Mouse (Mus musculus): Measurements from ENCODE around the gene Snrpa. TPM values are rescaled to one million over a fixed set of nuclear protein-coding genes. Genes with fewer than 3 reads are reported as not detected.

Gene Snrpa
- polyA plus RNA-seq, 1 experiment = 34.3 TPM

DNA sequence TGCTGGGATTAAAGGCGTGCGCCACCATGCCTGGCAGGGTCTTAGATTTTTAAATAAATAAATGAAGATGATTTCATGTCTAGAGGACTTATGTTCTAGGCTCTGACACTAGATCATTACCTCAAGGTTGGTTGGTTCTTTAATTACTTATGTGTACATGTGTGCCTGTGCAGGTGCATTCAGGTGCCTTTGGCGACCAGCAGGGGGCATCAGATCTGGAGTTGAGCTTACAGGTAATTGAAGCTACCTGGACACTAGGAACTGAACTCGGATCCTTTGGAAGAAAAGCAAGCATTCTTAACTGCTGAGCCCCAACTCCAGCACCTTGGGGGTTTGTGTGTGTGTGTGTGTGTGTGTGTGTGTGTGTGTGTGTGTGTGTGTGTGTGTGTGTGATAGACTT is 34.7 kb upstream of the Snrpa start:
- Histone ChIP-seq H3K4me1 (ENCODE audit: control insufficient read depth) (peaks cover 57% of the 10 kb centered on the region), H3K36me3 (ENCODE audit: control insufficient read depth) (no peaks in the 10 kb centered on the region), H3K27me3 (ENCODE audit: control insufficient read depth) (no peaks in the 10 kb centered on the region), H3K9me3 (ENCODE audit: control insufficient read depth, low read length) (no peaks in the 10 kb centered on the region), H3K4me3 (replicated peaks) (no peak overlapping the region)
- TF ChIP-seq GATA1 (IDR thresholded peaks at IDR 0.05; ENCODE audit: low read length) (no peak), TAL1 (IDR thresholded peaks at IDR 0.05; ENCODE audit: low read length) (no peak)

GRCm38 (mm10) chr7:27228865-27229264 is 32.8 kb upstream of the Snrpa start:
- peak overlapping the region; percentile 87 for H3K4me3 ChIP-seq (replicated peaks)
- peaks cover 75% of the 10 kb centered on the region for H3K4me1 ChIP-seq (ENCODE audit: control insufficient read depth)
- TF ChIP-seq TAL1 (IDR thresholded peaks at IDR 0.05; ENCODE audit: low read length) = no peak
- no peak for TF ChIP-seq GATA1 (IDR thresholded peaks at IDR 0.05; ENCODE audit: low read length)
- no peaks in the 10 kb centered on the region for H3K9me3 ChIP-seq (ENCODE audit: control insufficient read depth, low read length)
- no peaks in the 10 kb centered on the region for H3K27me3 ChIP-seq (ENCODE audit: control insufficient read depth)
- H3K36me3 ChIP-seq (ENCODE audit: control insufficient read depth) = peaks cover 6% of the 10 kb centered on the region

- H3K4me1 ChIP-seq (ENCODE audit: control insufficient read depth) = peaks cover 75% of the 10 kb centered on the region
- H3K9me3 ChIP-seq (ENCODE audit: control insufficient read depth, low read length) = no peaks in the 10 kb centered on the region
- TF ChIP-seq GATA1 (IDR thresholded peaks at IDR 0.05; ENCODE audit: low read length) (no peak), TAL1 (IDR thresholded peaks at IDR 0.05; ENCODE audit: low read length) (no peak)
- peak within 1 kb of the TSS; percentile 87 for H3K4me3 ChIP-seq (replicated peaks)
- no peaks in the 10 kb centered on the region for H3K27me3 ChIP-seq (ENCODE audit: control insufficient read depth)
- peaks cover 6% of the 10 kb centered on the region for H3K36me3 ChIP-seq (ENCODE audit: control insufficient read depth)
These were observed 32.3 kb upstream of the Snrpa start, which contains the start of gene Itpkc for GRCm38 (mm10) chr7:27228281-27228821. Gene Itpkc, minus strand, starts transcription at chr7:27228661.

GRCm38 (mm10) chr7:27227676-27228075 is 31.6 kb upstream of the Snrpa start:
- Histone ChIP-seq H3K9me3 (ENCODE audit: control insufficient read depth, low read length) (no peaks in the 10 kb centered on the region), H3K4me1 (ENCODE audit: control insufficient read depth) (peaks cover 77% of the 10 kb centered on the region), H3K4me3 (replicated peaks) (peak overlapping the region; percentile 87), H3K36me3 (ENCODE audit: control insufficient read depth) (peaks cover 6% of the 10 kb centered on the region), H3K27me3 (ENCODE audit: control insufficient read depth) (no peaks in the 10 kb centered on the region)
- TF ChIP-seq GATA1 (IDR thresholded peaks at IDR 0.05; ENCODE audit: low read length) (no peak), TAL1 (IDR thresholded peaks at IDR 0.05; ENCODE audit: low read length) (no peak)

DNA sequence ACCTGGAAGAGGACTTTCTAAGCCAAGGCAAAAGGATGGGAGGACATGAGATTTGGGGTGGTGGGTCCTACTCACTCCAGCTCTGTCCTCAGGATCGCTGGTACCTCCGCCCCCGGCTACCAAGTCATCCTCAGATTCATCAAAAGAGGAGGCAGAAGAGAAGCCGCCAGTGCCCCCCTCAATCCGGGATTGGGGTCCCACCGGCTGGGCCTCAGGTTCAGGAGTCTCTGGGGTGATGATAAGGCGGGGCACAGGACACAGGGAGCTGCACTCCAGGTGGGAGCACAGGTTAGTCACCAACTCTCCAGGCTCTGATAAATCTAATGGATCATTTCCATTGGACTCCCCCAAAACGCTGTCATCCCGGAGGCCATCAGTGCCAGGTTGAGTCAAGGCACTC is 31.2 kb upstream of the Snrpa start:
- peaks cover 6% of the 10 kb centered on the region for H3K36me3 ChIP-seq (ENCODE audit: control insufficient read depth)
- H3K27me3 ChIP-seq (ENCODE audit: control insufficient read depth) = no peaks in the 10 kb centered on the region
- TF ChIP-seq GATA1 (IDR thresholded peaks at IDR 0.05; ENCODE audit: low read length) = no peak
- no peak for TF ChIP-seq TAL1 (IDR thresholded peaks at IDR 0.05; ENCODE audit: low read length)
- no peaks in the 10 kb centered on the region for H3K9me3 ChIP-seq (ENCODE audit: control insufficient read depth, low read length)
- peaks cover 77% of the 10 kb centered on the region for H3K4me1 ChIP-seq (ENCODE audit: control insufficient read depth)
- H3K4me3 ChIP-seq (replicated peaks) = peak overlapping the region; percentile 87

DNA sequence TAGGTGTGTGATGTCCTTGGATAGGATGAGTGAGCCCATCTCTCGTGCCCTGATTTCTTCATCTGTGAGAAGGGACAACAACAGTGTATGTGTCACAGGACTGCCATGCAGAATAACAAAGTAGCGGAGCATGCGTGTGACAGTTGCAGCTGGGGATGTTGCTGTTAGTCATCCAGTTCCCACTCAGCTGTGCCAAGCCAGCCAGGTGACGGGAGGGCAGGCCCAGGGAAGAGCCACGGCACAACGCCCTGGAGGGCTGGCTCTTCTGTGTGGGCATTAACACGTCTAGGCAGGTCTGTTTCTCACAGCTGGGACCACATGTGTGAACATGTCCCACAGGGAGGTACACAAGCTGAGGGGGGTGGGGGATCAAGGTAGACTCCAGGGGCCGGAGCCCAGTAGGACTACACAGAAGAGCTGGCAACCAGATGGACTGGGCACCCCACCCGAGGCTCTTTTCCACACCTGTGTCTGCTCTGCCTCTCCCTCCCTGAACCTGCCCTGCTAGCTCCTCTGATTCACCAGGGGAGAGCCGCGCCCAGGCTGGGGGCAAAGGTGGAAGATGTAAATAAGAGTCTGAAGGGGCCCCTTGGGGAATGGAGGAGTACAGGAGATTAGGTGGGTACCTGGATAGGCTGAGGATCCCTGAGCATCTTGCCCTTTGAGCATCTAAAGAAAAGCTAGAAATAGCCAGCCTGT is 29.0 kb upstream of the Snrpa start:
- H3K27me3 ChIP-seq (ENCODE audit: control insufficient read depth) = no peaks in the 10 kb centered on the region
- no peak overlapping the region for H3K4me3 ChIP-seq (replicated peaks)
- no peaks in the 10 kb centered on the region for H3K9me3 ChIP-seq (ENCODE audit: control insufficient read depth, low read length)
- H3K36me3 ChIP-seq (ENCODE audit: control insufficient read depth) = peaks cover 13% of the 10 kb centered on the region
- H3K4me1 ChIP-seq (ENCODE audit: control insufficient read depth) = peaks cover 79% of the 10 kb centered on the region
- TF ChIP-seq GATA1 (IDR thresholded peaks at IDR 0.05; ENCODE audit: low read length) (no peak), TAL1 (IDR thresholded peaks at IDR 0.05; ENCODE audit: low read length) (no peak)

- TF ChIP-seq GATA1 (IDR thresholded peaks at IDR 0.05; ENCODE audit: low read length) (no peak), TAL1 (IDR thresholded peaks at IDR 0.05; ENCODE audit: low read length) (no peak)
- Histone ChIP-seq H3K27me3 (ENCODE audit: control insufficient read depth) (no peaks in the 10 kb centered on the region), H3K36me3 (ENCODE audit: control insufficient read depth) (peaks cover 26% of the 10 kb centered on the region), H3K9me3 (ENCODE audit: control insufficient read depth, low read length) (no peaks in the 10 kb centered on the region), H3K4me1 (ENCODE audit: control insufficient read depth) (peaks cover 63% of the 10 kb centered on the region), H3K4me3 (replicated peaks) (no peak overlapping the region)
These were observed 26.5 kb upstream of the Snrpa start for GRCm38 (mm10) chr7:27222538-27222937.

DNA sequence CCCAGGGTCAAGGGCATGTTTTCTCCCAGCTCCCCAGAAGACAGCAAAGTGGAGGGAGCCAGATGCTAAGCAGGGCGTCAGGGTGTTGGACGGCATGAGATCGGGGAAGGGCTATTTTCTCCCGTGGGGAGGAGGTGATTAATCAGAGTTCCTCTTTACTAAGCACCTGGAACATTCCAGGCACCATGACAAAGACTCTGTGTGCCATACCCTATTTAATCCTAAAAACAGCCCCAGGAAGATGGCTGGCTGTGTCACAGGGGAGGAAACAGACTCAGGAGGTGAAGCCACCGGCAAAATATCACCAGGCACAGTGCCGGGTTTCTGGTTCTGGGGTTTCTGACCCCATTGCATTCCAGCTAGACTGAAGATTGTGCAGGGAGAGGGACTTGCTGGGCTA is 25.9 kb upstream of the Snrpa start:
- no peaks in the 10 kb centered on the region for H3K27me3 ChIP-seq (ENCODE audit: control insufficient read depth)
- H3K4me3 ChIP-seq (replicated peaks) = no peak overlapping the region
- peaks cover 57% of the 10 kb centered on the region for H3K4me1 ChIP-seq (ENCODE audit: control insufficient read depth)
- TF ChIP-seq GATA1 (IDR thresholded peaks at IDR 0.05; ENCODE audit: low read length) = no peak
- TF ChIP-seq TAL1 (IDR thresholded peaks at IDR 0.05; ENCODE audit: low read length) = no peak
- H3K36me3 ChIP-seq (ENCODE audit: control insufficient read depth) = peaks cover 31% of the 10 kb centered on the region
- no peaks in the 10 kb centered on the region for H3K9me3 ChIP-seq (ENCODE audit: control insufficient read depth, low read length)

DNA sequence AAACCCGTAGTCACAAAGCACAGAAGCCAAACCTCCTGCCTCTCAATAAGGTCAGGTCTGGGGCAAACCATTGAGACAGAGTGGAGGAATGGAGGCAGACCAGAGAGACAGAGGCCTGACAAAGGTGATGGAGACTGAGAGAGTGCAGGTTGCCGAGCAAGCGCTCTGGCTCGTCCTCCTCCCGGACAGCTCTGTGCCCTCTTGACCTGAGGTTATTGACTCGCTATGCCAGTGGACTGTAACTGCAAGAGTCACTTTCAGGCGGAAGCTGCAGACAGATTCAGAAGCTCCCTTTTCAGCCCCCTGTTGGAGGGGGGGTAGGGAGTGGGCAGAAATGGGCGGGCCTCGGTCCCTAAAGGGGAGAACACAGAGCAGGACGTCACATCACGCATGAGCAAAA is 23.9 kb upstream of the Snrpa start:
- H3K27me3 ChIP-seq (ENCODE audit: control insufficient read depth) = no peaks in the 10 kb centered on the region
- no peaks in the 10 kb centered on the region for H3K9me3 ChIP-seq (ENCODE audit: control insufficient read depth, low read length)
- H3K4me3 ChIP-seq (replicated peaks) = no peak overlapping the region
- peaks cover 34% of the 10 kb centered on the region for H3K36me3 ChIP-seq (ENCODE audit: control insufficient read depth)
- H3K4me1 ChIP-seq (ENCODE audit: control insufficient read depth) = peaks cover 37% of the 10 kb centered on the region
- TF ChIP-seq GATA1 (IDR thresholded peaks at IDR 0.05; ENCODE audit: low read length) (no peak), TAL1 (IDR thresholded peaks at IDR 0.05; ENCODE audit: low read length) (no peak)
